Mouse (Mus musculus): ENCODE measurements around the gene Vmo1. TPM values are rescaled to one million over a fixed set of nuclear protein-coding genes. Genes with fewer than 3 reads are reported as not detected.

Vmo1 gene
- total RNA-seq (2023) = not detected

DNA sequence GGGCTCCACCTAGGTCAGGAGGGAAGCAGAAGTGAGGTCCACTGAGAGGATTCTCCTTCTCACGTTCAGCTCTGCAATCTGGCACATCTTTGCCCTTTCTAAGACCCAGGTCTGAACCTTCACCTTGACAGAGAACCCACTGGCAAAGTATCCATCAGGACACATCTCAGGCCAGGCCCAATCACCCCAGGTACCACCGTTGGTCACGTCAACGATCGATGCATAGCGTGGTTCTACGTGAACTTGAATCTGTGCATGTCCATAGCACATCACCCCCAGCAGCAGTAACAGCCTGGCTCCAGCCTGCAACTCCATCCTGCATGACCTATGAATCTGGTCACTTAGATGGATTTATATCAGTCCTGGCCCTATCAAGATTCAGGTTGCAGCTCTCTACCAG is at the start of gene Vmo1:
Gene Vmo1, minus strand, starts transcription at position 329 of the 400 bp plus-strand sequence.

DNA sequence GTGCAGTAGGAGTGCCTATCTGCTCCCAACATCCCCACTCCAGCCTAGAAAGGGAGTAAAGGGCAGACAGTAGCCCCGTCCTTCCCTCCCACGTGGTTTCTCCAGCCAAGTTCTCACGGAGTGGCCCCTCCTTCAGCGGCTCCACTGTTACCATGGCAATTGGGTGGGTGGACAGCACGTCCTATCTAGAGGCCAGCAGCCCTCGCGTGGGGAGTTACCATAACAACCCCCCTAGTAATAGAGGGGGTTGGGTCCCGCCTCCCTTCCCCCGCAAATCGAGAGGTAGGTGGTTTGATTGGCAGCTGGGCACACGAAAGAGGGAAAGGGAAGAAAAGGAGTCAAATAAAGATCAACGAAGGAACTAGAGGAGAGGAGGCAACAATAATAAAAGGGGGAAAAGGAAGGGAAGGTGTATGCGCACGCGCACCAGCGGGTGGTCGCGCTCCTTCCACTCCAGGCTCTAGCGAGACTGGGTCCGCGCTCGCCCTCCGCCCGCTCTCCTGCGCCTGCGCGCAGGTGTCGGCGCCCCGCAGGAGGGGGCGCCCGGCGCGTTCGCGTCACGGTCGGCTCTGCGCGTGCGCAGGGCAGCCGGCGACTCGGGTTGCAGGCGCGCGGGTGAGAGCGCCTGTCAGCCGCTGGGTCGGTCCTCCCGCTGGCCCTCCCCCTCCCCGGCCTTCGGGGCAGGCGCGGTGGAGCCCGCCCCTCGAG is 48.0 kb upstream of the Vmo1 start, which contains the start of gene Mink1:
Gene Mink1, plus strand, starts transcription at position 595 of the 708 bp plus-strand sequence.

DNA sequence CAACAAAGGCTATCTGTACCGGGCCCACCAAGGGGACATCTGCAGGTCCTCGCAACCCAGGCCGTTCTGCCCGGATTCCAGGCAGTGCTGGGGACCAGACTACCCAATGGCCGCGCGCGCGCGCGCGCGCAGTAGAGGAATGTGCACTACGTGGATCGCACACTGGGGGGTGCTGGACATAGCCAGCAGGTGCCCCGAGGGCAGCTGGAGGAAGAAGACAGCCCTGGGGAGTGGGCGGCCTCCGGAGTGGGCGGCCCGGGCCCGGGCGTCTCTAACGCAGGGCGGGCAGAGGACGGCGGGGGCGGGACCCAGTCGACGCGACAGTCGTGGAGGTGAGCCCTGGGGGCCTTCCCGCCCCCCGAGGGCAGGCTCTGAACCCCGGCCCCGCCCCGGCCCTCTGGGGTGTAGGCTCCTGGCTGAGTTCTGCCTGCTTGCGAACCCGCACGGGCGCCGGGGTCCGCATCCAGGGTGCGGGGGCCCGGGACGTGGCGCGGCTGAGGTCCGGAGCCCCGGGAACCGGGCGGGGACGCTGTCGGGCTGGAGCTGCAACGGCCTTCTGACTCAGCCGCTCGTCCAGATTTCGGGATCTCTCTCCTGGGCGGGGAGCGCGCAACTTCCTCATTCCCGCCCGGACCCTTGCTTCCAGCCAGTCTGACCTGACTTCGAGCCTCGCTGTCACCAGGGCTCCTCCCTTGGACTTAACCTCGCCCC is 25.6 kb upstream of the Vmo1 start, which contains the start of gene Pld2:
Gene Pld2, plus strand, starts transcription at position 188 of the 711 bp plus-strand sequence.

DNA sequence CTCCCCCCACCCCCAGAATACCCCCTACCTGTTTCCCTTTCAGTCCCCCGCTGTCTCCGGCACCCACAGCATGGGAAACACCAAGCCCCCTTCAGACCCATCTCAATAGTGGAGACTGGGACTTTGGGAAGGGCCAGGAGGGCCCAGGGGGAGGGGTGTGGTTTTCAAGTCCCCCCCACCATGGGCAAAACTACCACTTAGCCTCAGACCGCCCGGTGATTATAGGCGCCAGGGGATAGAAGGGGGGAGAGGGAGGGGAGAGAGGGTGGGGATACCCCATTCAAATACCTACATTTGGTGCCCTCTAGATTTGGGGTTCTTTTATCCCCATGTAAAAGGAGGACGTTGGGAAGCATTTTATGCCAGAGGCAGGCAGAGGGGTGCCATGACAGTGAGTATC is 18.4 kb upstream of the Vmo1 start, which contains the start of gene Gm40193:
Gene Gm40193, minus strand, starts transcription at position 101 of the 400 bp plus-strand sequence.

DNA sequence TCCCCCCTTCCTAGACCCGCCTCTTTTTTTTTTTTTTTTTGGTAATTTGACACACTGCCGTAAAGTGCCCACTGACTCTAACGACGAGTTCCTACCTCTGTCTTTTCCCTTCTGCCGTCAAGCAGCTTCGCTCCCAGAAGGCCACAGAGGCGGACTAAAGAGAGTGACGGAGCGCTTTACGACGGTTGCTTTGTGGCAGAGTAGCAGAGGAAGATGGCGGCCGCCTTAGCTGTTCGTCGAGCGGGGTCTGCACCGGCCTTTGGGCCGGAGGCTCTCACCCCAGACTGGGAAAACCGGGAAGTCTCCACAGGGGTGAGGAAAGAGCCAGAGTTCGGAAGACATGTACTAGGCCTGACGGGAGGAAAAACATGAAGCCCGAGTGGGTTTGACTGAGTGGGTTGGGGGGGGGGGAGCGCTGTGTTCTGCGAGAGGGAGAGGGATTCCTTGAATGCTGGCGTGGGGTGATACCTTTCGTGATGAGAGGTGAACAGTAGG is 10.8 kb upstream of the Vmo1 start, which contains the start of gene Psmb6:
Gene Psmb6, plus strand, starts transcription at position 184 of the 495 bp plus-strand sequence.

DNA sequence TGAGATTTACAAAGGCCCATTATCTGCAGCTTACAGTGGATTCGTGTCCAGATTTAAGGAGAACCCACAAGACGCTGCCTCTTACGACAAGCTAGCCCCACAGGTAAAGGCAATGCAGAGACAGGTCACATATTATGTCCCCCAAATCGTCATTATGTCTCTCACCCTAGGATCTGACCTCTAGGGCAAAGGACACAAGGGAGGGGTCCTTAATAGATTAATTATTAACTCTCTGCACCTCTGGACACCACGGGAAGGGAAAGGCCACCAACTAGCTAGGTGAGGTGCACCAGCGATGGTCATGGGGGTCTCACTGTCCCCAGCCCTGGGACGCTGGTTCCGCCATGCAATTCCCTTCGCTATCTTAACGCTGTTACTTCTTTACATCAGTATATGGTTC is 4.5 kb upstream of the Vmo1 start, which contains the start of gene Gltpd2:
Gene Gltpd2, plus strand, starts transcription at position 274 of the 400 bp plus-strand sequence.

DNA sequence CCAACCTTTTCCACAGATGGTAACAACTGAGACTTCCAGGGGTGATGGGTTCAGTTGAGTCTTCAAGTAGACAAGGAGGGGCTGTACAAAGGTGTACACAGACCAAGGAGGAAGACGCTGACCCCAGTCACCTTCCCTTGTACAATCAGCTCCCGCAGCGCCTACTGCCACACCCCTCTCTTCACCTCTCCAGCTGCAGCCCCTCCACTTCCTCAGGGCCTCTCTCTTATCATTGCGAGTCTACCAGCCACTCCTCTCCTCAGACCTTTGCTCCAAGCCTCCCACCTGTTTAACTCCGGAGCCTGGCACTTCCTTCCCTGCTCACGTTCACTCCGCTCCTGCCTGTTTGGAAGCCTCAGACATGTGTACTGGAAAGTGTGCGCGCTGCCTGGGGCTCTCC is 9.4 kb downstream of the Vmo1 start, which contains the start of gene Tm4sf5:
Gene Tm4sf5, plus strand, starts transcription at position 275 of the 400 bp plus-strand sequence.

Other genes with a start within 250 kb of the Vmo1 start
- 1 to 10 TPM in 1 of 2 experiments, under 1 TPM in 1; 0.62 to 1.0 TPM for gene Alox12e, start 192.0 kb downstream of the Vmo1 start, total RNA-seq (2023)
- 10 to 100 TPM in 1 of 2 experiments, 1 to 10 TPM in 1; 3.3 to 17.8 TPM for gene Alox15, start 162.6 kb downstream of the Vmo1 start, total RNA-seq (2023)
- gene Pelp1, start 104.6 kb downstream of the Vmo1 start, total RNA-seq (2023) = 10 to 100 TPM; 17.1 to 20.1 TPM
- gene Arrb2, start 82.0 kb downstream of the Vmo1 start, total RNA-seq (2023) = 100 to 1,000 TPM; 791 to 868 TPM
- 10 to 100 TPM; 22.7 to 25.7 TPM for gene Med11, start 62.7 kb downstream of the Vmo1 start, total RNA-seq (2023)
- under 1 TPM in 1 of 2 experiments, not detected in 1; 0.57 TPM for gene Zmynd15, start 55.2 kb downstream of the Vmo1 start, total RNA-seq (2023)
- 1 to 10 TPM; 1.8 to 2.3 TPM for gene Cxcl16, start 54.6 kb downstream of the Vmo1 start, total RNA-seq (2023)
- not detected for gene Tm4sf5, start 9.4 kb downstream of the Vmo1 start, total RNA-seq (2023)
- gene Gltpd2, start 4.6 kb upstream of the Vmo1 start, total RNA-seq (2023) = not detected
- 10 to 100 TPM; 93.7 to 98.2 TPM for gene Psmb6, start 10.8 kb upstream of the Vmo1 start, total RNA-seq (2023)
- gene Gm40193, start 18.3 kb upstream of the Vmo1 start, total RNA-seq (2023) = not detected
- gene Pld2, start 25.4 kb upstream of the Vmo1 start, total RNA-seq (2023) = 1 to 10 TPM; 2.8 to 3.8 TPM
- gene Mink1, start 48.3 kb upstream of the Vmo1 start, total RNA-seq (2023) = 10 to 100 TPM; 30.4 to 35.9 TPM
- not detected for gene 4930544D05Rik, start 101.2 kb upstream of the Vmo1 start, total RNA-seq (2023)
- not detected for gene Chrne, start 104.6 kb upstream of the Vmo1 start, total RNA-seq (2023)
- under 1 TPM; 0.44 to 0.92 TPM for gene Gp1ba, start 124.5 kb upstream of the Vmo1 start, total RNA-seq (2023)
- 100 to 1,000 TPM; 143 to 145 TPM for gene Rnf167, start 132.6 kb upstream of the Vmo1 start, total RNA-seq (2023)
- 10 to 100 TPM; 88.4 to 89.0 TPM for gene Slc25a11, start 132.9 kb upstream of the Vmo1 start, total RNA-seq (2023)
- gene Pfn1, start 140.0 kb upstream of the Vmo1 start, total RNA-seq (2023) = 1,000 to 10,000 TPM; 1,955 to 2,001 TPM
- gene Eno3, start 142.6 kb upstream of the Vmo1 start, total RNA-seq (2023) = 10 to 100 TPM in 1 of 2 experiments, 1 to 10 TPM in 1; 6.5 to 12.5 TPM
- gene Spag7, start 154.8 kb upstream of the Vmo1 start, total RNA-seq (2023) = 10 to 100 TPM; 34.4 to 37.7 TPM
- 10 to 100 TPM; 62.9 to 65.1 TPM for gene Camta2, start 173.5 kb upstream of the Vmo1 start, total RNA-seq (2023)
- not detected for gene Inca1, start 185.5 kb upstream of the Vmo1 start, total RNA-seq (2023)
- gene Kif1c, start 185.9 kb upstream of the Vmo1 start, total RNA-seq (2023) = 10 to 100 TPM; 25.3 to 29.9 TPM
- under 1 TPM; 0.51 to 0.70 TPM for gene Zfp3, start 249.6 kb upstream of the Vmo1 start, total RNA-seq (2023)